Mouse (Mus musculus) liver, postnatal 0 days (tissue): ENCODE measurements at regions not wholly inside any gene's neighbourhood (a gene's known extent, or its start where the extent isn't known, plus 50 kb on each side); places are given as distances from the start of the nearest gene placed in this dataset.

ENCODE experiments used
- CTCF ChIP-seq: sonication (generic); IDR thresholded peaks from 2 replicates; pipeline ENCODE4 v1.5.1; 2016; ENCODE audit warnings: antibody characterized with exemption, low read depth
- EP300 ChIP-seq: IDR thresholded peaks from 2 replicates; pipeline ENCODE4 v1.6.1; 2016; ENCODE audit warnings: antibody characterized with exemption, low read depth, mild to moderate bottlenecking

DNA sequence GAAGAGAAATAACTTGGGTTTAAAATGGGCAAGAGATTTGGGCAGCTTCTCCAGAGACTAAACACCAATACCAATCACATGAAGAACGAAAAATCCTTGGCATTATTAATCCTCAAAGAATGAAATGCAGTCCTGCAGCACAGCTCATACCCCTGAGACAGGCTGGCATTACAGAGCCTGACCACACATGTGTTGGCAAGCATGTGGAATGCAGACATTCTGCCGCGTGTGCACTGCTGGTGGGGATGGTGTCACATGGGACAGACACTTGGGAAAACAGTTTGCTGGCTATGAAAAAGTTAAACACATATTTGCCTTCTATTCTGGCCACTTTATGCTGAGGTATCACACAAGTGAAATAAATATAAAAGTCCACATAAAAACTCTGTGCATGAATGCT is 60.4 kb upstream of the Smad3 start:
- TF ChIP-seq CTCF (no peak), EP300 (no peak)
